Mouse (Mus musculus) spleen, postnatal 10 days (tissue): Measurements from ENCODE around the gene D17Wsu92e.
A peak's percentile ranks its signal among the peaks of the same experiment; 100 is the strongest.
"Not testable (repeated sequence)": the region's sequence is repeated elsewhere in the genome, so short reads cannot be mapped to it uniquely, and the experiment has no call there.

ENCODE experiments used
- DNase-seq, 2 experiments: peaks; one replicate each; pipeline ENCODE4 v3.0.0; 2021 to 2022; ENCODE audit warnings: low spot score in 2 of 2

D17Wsu92e gene

DNA sequence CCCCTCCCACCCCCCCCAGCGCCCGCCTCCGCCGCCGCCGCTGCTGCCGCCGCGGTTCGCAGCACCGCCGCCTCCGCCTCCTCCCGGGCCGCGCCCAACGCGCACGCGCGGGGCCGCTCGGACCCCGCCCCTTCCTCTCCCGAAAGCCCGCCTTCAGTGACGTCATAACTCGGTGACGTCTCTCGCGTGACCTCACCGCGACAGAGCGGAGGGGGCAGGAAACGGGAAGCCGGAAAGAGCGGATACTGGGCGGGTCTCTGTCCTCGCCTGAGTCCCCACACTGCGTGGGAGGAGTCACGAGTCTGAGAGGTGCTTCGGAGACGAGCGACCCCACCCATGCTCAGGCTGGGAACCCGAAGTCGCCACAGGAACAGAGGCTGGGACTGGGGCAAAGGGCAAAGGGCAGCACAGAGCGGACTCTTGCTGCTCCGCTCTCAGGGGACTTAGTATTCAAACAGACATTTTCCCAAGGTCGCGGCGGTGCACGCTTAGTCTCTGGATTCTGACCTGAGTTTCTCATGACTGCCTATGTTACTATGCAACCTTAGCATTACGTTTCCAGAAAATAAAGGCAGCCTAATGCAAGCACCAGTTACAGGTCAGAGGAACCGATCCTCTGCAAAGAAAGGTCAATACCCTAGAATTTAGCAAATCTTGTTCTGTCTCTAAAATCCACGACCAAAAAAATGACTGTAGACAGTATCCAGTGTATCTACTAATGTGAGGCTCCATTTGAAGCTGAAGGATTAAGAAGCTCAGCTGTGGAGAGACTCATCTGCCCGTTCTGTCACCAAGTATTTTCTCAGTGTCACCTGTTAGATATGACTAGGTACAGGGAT is at the start of gene D17Wsu92e:
TSS of gene D17Wsu92e (minus strand) at position 81 of the 839 bp plus-strand sequence.
- DNase-seq, result peak; percentile 99

DNA sequence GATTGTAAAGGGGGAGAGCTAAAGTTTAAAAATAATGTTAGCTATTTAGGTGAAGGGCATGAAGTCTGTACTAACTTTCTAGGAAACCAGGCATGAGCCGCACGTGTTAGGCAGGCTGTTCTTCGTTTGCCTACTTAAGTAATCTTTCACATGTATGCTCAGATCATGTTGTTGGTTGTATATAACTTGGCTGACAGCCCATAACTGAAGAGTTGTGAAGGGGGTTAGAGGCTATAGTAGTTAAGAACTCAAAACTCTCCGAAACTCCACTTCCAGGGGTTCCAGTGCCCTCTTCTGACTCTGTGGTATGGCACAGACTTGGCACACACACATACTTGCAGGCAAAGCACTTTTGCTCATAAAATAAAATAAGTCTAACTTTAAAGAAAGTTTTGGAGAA is 46.3 kb upstream of the D17Wsu92e start:
- no peak for DNase-seq

DNA sequence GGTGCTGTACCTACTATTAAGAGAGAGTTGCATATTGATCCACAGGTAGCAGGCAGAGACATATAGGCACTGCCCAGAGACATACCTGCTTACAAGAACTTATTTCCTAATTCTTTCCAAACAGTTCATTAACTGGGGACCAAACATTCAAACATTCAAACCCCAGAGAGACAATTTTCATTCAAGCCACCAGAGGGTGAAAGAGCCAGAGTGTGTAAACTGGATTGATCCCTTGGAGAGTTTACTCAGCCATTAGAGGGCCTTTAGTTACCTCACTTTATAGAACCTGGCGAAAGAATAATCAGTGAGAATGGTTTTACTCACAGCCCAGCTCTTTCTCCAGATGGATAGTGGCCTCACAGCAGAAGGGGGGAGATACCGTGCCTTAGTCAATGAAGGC is 45.0 kb upstream of the D17Wsu92e start:
- no peak for DNase-seq

DNA sequence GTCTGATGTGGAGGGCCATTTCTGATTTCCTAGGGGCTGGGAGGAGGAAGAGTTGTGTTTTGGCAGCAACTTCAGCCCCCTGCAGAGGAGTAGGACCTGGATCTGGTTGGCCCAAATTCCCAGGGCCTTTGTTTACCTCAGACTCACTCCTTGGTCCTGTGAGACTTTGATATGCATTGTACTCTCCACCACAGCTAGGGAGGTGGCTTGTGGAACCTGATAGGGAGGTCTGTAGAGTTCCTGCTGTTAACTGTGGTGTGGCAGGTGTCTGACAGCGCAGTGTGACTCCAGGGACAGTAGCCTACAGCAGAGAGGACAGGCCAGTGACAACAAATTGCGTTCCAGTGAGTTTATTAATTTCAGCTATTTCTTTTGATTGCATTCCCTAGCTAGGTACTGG is 38.7 kb upstream of the D17Wsu92e start:
- peak; percentile 25 to 28 for DNase-seq

DNA sequence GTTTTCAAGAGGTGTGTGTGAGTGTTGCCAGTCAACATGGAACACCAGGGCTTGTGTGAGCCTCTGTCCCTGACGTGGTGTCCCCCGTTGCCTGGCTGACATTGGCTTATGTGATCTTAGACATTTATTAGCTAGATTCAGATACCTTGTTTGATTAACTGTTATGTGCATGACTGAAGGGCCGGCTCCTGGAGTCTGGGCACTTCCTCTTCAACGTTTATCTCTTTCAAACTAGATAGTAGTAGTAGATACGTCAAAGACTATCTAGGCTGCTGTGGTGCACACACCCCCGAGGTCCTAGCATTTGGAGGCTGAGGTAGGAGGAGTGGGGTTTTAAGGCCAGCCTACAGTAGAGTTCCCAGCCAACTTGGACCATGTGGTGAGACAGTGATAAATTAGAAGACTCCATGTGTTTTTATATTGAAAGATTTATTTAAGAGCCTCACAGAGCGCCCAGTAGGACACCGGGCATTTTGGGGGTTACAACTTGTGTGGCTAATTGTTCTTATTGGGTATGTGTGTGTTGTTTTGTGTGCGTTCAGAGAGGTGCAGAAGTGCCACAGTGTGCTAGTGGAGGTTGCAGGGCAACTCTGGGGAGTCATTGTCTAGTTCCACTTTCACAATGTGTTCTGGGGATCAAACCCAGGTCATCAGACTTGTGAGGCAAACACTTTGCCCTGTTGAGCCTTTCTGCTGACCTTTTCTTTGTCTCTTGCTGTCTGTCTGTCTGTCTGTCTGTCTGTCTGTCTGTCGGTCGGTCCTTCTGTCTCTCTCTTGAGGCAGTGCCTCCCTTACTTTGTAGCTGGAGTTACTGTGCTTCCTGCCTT is 37.4 kb upstream of the D17Wsu92e start:
- peak; percentile 42 to 48 for DNase-seq

DNA sequence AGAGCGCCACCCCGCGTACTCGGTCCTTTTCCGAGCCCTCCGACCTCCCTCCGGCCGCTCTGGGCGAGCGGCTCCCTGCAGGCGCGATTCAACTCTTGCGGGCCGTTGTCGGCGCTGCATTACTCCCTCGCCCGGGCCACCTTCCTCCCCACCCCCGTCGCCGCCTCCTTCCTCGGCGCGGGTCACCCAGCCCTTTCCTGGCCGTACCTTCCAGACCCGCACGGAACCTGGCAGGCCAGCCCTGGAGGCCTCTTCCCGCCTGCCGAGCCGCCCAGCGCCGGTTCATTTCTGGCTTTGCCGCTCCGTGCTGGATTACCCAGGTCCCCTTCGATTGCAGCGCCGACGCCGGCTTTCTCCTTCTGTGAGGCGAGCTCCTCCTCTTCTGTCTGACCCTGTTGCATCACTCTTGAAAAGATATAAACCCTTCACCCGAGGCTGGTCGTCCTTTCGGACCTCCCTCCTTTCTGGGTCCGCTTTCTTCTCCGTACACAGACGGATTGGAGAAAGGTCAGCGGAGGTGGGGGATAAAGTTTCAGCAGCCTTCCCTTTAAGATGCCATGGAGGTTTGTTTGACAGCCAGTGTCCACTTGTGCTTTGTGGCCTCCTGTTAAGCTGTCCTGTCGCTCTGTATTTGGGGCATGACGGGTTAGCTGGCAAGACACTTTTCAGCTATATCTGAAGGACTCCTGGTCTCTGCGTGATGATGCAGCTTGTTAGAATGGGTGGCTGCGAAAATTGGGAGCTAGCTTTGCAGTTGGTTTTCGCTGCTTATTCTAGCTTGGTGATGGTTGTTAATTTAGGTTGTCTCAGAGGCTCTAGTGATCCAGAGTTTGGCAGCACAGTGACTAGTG is 36.6 kb upstream of the D17Wsu92e start:
- peak; percentile 70 to 72 for DNase-seq

DNA sequence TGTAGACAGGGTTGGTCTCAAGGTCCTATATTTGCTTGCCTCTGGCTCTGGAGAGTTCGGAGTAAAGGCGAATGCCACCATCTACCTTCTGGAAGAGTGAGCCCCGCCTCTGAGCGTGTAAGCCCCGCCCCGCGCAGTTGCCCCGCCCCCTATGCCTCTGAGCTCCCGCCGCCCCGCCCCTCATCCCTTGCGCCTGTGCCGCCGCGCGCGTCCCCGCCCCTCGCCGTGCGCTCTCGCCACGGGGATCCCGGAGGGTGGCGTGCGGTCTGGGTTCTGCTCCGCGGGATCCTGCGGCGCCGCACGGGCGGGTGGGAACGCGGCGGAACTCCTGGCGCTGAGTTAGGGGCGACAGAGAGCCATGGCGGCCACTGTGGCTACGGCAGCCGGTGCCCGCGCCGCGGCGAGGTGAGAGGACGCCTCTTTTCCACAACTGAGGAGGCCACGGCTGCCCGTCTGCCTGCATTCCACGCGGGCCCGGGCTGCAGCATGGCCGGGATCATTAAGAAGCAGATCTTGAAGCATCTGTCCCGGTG is 35.9 kb upstream of the D17Wsu92e start, which contains the start of gene Uhrf1bp1:
TSS of gene Uhrf1bp1 (plus strand) at position 177 of the 533 bp plus-strand sequence.
- DNase-seq, result peak; percentile 79 to 92

DNA sequence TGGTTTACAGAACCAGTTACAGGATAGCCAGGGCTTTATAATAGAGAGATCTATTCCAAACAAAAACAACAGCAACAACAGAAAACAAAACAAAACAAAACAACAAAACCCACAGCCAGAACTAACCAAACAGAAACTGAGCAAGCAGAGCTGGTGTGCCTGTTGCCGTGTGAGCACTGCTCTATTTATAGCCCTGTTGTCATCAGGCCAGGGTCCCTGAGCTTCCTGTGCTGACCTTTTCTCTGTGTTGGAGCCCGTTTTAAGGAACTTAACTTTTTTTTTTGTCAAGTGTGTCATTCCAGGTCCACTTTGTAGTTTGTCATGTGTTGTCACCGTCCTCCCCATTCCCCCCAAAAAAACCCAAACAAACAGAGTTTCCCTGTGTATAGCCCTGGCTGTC is 30.6 kb upstream of the D17Wsu92e start:
- DNase-seq, result no peak

DNA sequence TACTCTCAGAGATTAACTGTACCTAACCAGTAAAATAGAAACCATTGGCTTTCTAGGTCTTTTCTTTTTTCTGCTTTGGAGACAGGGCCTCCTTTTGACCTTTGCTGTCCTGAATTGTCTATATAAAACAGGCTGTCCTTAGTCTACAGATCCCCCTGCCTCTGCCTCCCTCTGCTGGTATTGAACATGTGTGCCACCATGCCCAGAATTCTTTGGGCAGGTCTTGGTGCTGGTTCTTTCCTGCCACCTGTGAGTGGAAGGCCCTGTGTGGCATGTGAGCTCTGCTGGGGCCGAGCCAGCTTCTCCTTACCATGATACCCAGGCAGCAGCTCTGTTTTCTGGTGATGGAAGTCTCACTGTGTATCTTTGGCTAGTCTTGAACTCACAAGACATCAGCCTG is 27.9 kb upstream of the D17Wsu92e start:
- DNase-seq, result no peak

DNA sequence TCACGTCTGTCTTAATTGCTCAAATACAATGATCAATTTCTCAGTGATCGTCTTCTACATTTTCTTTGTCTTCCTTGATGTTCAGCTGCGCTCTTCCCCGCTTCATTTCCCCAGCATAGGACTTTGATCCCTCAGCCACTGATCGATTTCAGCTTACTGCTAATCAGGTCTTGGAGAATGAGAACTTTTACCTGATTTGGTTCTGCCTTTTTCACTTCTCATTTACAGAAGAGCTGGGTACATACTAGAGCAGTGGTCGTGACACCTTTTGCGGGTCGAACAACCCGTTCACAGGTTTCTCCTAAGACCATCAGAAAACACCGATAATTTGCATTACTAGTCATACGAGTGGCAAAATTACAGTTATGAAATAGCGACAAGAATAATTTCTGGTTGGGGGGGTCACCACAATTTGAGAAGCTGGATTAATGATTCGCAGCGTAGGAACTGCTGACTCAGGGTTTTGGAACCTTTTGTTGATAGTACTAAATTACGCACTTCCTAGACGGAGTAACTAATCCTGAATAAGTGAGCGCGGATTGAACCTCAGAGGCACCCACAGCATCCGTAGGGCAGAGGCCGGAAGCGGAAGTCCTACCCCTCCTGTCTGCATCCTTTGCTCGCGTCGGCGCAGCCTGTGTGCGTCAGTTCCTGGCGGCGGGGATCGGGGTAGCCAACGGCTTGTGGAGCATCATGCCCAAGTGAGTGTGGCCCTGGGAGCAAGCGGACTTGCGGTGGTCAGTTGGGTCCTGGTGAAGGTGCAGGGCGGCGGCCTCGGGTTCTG is 19.2 kb upstream of the D17Wsu92e start:
- DNase-seq, result peak; percentile 81 to 93

DNA sequence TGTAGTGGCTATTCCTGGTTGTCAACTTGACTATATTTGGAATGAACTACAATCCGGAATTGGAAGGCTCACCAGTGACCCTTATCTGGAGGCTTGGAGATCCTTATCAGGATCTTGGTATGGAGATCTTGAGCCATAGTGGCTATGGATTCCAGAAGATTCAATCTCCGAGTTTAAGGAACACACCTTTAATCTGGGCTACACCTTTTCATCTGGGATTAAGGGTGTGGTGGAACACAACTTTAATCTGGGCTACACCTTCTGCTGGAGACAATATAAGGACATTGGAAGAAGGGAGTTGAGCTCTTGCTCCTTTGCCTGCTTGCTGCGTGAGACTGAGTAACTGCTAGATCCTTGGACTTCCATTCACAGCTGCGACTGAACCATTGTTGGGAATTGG is 17.4 kb upstream of the D17Wsu92e start, which contains the start of gene Snrpc:
TSS of gene Snrpc (plus strand) at position 301 of the 400 bp plus-strand sequence.
- DNase-seq, result not testable (repeated sequence)

DNA sequence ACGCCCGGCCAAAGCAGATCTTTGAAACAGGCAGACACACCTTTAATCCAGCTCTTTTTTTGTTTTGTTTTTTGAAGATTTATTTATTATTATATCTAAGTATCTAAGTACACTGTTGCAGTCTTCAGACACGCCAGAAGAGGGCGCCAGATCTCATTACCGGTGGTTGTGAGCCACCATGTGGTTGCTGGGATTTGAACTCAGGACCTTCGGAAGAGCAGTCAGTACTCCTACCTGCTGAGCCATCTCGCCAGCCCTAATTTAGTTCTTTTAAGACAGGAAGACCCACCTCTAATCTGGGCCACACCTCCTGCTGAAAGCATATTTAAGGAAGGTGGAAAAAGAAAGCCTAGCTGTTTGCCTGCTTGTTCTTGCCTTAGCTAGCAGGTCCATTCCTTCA is 10.0 kb upstream of the D17Wsu92e start:
- DNase-seq, result peak; percentile 25 to 66

DNA sequence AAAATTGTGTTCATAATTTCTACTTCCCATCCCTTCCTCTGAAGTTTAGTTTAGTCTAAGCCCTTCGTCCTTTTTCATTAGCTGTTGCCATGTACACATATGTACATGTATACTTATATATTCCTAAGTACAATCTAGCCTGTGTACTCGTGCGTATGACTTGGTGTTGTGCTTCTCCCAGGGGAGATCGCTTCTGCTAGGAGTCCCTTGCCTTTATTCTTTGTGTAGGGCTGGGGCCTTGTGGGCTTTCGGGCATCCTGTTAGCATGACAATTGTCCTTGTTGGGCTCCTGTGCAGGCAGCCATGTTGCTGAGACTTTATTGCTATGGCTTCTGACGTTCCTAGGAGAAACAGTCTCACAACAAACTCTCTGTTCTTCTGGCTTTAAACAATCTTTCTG is 7.1 kb upstream of the D17Wsu92e start:
- no peak for DNase-seq

DNA sequence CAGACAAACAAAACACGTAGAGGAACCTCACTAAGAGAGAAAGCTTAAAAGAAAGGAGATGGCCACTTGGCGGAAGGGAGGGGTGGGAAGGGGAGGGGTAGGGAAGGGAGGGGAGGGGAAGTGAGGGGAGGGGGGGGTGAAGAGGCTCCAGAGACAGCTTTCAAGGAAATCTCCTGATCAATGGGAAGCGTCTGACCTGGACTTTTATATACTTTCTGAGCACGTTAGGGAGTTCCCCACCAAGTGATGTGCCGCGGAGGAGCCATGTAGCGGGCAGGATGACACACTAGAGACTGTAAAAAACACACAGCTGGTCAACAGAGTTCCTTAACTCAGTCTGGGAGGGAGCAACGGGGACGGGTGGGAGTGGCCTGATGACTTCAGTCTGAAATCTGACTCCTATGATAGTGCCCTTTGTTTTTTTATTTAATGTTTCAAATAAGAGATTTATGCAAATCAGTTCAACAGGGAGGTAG is 6.5 kb upstream of the D17Wsu92e start:
- DNase-seq, result peak; percentile 29 to 58

DNA sequence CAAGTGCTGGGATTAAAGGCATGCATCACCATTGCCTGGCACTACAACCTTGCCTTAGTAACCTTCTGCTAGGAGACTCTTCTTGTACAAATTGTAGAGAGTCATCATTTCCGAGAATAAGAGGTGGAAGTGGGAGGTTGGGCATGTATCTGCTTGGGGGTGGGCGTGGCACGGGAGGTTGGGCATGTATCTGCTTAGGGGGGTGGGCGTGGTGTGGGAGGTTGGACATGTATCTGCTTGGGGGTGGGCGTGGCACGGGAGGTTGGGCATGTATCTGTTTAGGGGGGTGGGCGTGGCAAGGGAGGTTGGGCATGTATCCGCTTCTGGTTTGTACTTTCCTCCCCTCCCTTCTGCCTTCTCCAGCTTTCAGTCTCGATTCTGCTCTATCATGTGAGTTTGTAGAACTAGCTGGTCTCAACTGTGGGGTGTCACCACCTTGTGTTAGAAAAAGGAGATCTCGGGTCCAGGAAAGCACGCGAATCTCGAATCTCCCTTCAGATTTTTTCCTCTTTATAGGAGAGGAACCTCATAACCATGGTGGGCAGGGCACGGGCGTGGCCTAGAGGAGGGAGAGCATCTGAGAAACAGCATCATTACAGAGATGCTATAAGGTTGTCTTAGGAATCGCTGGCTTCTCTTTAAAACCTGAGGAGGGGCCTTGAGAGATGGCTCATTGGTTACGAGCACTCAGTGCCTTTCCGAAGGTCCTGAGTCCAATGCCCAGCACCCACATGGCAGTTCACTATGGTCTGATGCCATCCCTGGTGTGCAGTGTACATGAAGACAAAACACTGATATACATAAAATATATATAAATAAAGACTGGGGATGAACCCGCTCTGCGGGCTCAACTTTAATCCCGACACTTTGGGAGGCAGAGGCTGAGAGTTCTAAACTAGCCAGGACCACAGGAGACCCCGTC is 5.8 kb upstream of the D17Wsu92e start:
- peak; percentile 67 to 92 for DNase-seq

DNA sequence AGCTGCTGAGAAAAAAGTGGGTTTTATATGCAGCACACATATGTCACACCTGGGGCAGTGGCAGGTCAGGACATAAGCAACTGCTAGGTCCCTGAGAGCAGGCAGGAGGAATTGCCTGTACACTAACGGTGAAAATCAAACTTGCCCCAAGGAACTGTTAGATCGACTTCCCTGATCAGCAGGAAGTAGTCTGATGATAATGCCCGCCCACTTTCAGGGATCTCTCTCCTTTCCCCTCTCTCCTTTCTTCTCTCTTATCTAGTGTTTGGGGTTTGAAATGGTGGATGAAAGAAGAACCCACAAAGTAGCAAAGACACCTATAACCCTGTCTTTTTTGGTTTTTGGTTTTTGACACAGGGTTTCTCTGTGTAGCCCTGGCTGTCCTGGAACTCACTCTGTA is 5.1 kb upstream of the D17Wsu92e start:
- DNase-seq, result peak in 1 of 2 experiments; percentile 19

DNA sequence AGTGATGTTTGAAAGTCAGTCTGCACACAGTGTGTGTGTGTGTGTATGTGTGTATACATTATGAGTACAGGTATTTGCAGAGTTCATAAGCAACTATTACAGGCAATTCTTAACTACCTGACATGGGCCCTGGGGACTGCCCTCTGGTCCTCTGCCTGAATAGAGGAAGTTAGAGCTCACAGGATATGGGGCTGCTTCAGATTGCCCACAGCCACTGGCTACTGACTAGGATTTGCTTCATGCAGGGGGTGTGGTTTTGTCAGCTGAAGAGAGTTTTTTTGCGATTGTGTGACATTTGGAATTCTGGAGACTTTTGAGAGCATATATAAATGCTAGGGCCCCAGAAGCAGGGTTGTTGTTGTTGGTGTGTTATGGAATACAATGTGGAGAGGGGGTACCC is 4.5 kb upstream of the D17Wsu92e start:
- peak in 1 of 2 experiments; percentile 43 for DNase-seq

DNA sequence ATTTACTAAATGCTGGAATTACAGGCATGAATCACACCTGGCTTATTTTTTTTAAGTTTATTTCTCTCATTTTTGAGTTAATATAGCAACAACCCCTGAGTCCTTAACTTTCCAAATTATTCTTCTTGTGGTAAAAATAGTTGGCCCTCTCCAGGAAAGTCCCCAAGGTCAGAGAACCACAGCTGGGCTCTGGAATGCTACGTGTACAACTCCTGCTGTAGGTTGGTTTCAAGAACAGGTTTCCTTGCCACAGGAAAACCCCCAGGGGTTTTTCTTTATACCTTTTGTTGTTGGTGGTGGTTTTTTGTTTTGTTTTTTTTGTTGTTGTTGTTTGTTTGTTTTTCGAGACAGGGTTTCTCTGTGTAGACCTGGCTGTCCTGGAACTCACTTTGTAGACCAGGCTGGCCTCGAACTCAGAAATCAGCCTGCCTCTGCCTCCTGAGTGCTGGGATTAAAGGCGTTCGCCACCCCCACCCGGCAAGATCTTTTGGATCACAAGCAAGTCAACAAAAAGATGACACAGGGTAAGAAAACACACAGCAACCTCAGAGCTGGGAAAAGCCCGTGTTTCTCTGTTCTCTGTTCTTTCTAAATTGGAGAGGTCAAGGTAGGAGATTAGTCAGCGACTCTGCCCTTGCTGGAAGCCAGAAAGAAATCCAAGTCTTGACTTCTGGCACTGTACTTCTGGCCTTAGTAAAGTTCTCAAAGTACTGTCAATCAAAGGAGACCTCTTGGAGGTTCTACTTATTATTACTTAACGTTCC is 2.9 kb upstream of the D17Wsu92e start:
- no peak for DNase-seq
